ENCODE assay signal across 10 mouse cellular contexts in genomic region chr17:31018267-31018666, GRCm38 (mm10). TPM values are rescaled to one million over a fixed set of nuclear protein-coding genes. Genes with fewer than 3 reads are reported as not detected.
A peak's percentile ranks its signal among the peaks of the same experiment; 100 is the strongest.
DNase-seq lines count a peak whose midpoint lies in the region; ATAC-seq lines count a peak whose summit lies in the region.
"Had no signal": no experiment of that assay in that cellular context is flagged by ENCODE, and none has a peak within 500 bp of the region (broad histone marks: within the 10 kb centered on the region; RNA-seq: fewer than 3 reads in every experiment).

No protein-coding gene starts in this region.

- H3K36me3 ChIP-seq in heart, embryonic 11.5 days (ENCODE audit: control insufficient read depth, insufficient read depth, low read length): no peaks in the 10 kb centered on the region
- H3K36me3 ChIP-seq: embryonic facial prominence, embryonic 13.5 days; limb, embryonic 15.5 days had no signal

- ATAC-seq in heart, embryonic 11.5 days (replicated peaks; ENCODE audit: insufficient number of reproducible peaks, low FRiP score, low TSS enrichment): no peak
- peak; percentile 67 for ATAC-seq in CD4-positive, CD25-positive, alpha-beta regulatory T cell, adult 4 months
- peak; percentile 69; the same call in 1 of the 2 replicates for ATAC-seq in erythroblast, adult 5-6 weeks (replicated peaks; ENCODE audit: low FRiP score, poor library complexity, severe bottlenecking)

- 0 out of 2 replicates have a peak, but pooled peaks cover 3% of the 10 kb centered on the region for H3K9me3 ChIP-seq in heart, embryonic 11.5 days (replicated peaks; ENCODE audit: control insufficient read depth, low read length)
- H3K9me3 ChIP-seq: embryonic facial prominence, embryonic 13.5 days; limb, embryonic 15.5 days had no signal

- intact Hi-C loops in heart, postnatal 10 days (cut with DNase I): loop anchor here (2.0 kb wide), 2 partner anchors 41 to 169 kb away; no protein-coding TSS in a partner anchor

- H3K9ac ChIP-seq in heart, embryonic 11.5 days (ENCODE audit: low read depth, low read length): no peak overlapping the region
- H3K9ac ChIP-seq: embryonic facial prominence, embryonic 13.5 days; limb, embryonic 15.5 days had no signal

- WGBS in heart, embryonic 11.5 days (ENCODE audit: insufficient replicate concordance): 76% methylated on average over 4 of the region's 4 CpGs

- H3K4me1 ChIP-seq in heart, embryonic 11.5 days (ENCODE audit: control insufficient read depth, insufficient read depth, low read length): peaks cover 5% of the 10 kb centered on the region

- peak; percentile 52 to 78 for DNase-seq in heart, postnatal 10 days
- DNase-seq in adrenal gland, postnatal 25 days: peak; percentile 37
- peak; percentile 50 for DNase-seq in layer of hippocampus, adult 9-10 months (ENCODE audit: low spot score)
- peak; percentile 21 to 45 for DNase-seq in monocyte, adult 2 months (ENCODE audit: low read depth in 1 of 2, low spot score in 2 of 2)
- peak; percentile 74 for DNase-seq in thymus, postnatal 0 days (ENCODE audit: low spot score)

- no peak overlapping the region for H3K4me3 ChIP-seq in heart, embryonic 11.5 days (ENCODE audit: low read depth, low read length)
- H3K4me3 ChIP-seq: embryonic facial prominence, embryonic 13.5 days; limb, embryonic 15.5 days had no signal

- H3K4me2 ChIP-seq in heart, embryonic 11.5 days: no peak overlapping the region
- H3K4me2 ChIP-seq: embryonic facial prominence, embryonic 13.5 days; limb, embryonic 15.5 days had no signal

- no peaks in the 10 kb centered on the region for H3K27me3 ChIP-seq in heart, embryonic 11.5 days (ENCODE audit: control insufficient read depth, insufficient read depth, low read length)
- H3K27me3 ChIP-seq: embryonic facial prominence, embryonic 13.5 days; limb, embryonic 15.5 days had no signal

- H3K27ac ChIP-seq in heart, embryonic 11.5 days (ENCODE audit: low read depth, low read length): no peak overlapping the region
- H3K27ac ChIP-seq: embryonic facial prominence, embryonic 13.5 days; limb, embryonic 15.5 days had no signal

RNA-seq across cellular contexts. Expression of gene Abcg1, which starts 39.2 kb away (rescaled TPM):
- total RNA-seq in heart, postnatal 10 days (2021): 1 to 10 TPM; 8.9 to 10.0 TPM
- polyA plus RNA-seq in heart, embryonic 11.5 days (2014; fragmentation: Nextera tagmentation; extraction: Ambion mirVana): 4.6 and 6.4 TPM in 2 replicates
- polyA plus RNA-seq in CD4-positive, CD25-positive, alpha-beta regulatory T cell, adult 4 months (2017; shearing (Covaris generic)): 100 to 1,000 TPM; 169 to 178 TPM
- total RNA-seq in adrenal gland, postnatal 25 days (2021): 5.6 and 15.8 TPM in 2 replicates
- 2.9 and 3.1 TPM in 2 replicates for total RNA-seq in erythroblast, adult 5-6 weeks (2015; ENCODE audit: low replicate concordance)
- 3.3 and 5.5 TPM in 2 replicates for total RNA-seq in erythroblast, adult 5-6 weeks (2017; ENCODE audit: low replicate concordance)
- polyA plus RNA-seq in thymus, postnatal 0 days (2015; fragmentation: Nextera tagmentation; extraction: Ambion mirVana): 36.7 and 49.0 TPM in 2 replicates
